Mouse (Mus musculus): ENCODE results near the gene Atp6v1g2. TPM values are rescaled to one million over a fixed set of nuclear protein-coding genes. Genes with fewer than 3 reads are reported as not detected.

The Atp6v1g2 gene
- total RNA-seq, 1 experiment from 2014 or later: 1.6 TPM

DNA sequence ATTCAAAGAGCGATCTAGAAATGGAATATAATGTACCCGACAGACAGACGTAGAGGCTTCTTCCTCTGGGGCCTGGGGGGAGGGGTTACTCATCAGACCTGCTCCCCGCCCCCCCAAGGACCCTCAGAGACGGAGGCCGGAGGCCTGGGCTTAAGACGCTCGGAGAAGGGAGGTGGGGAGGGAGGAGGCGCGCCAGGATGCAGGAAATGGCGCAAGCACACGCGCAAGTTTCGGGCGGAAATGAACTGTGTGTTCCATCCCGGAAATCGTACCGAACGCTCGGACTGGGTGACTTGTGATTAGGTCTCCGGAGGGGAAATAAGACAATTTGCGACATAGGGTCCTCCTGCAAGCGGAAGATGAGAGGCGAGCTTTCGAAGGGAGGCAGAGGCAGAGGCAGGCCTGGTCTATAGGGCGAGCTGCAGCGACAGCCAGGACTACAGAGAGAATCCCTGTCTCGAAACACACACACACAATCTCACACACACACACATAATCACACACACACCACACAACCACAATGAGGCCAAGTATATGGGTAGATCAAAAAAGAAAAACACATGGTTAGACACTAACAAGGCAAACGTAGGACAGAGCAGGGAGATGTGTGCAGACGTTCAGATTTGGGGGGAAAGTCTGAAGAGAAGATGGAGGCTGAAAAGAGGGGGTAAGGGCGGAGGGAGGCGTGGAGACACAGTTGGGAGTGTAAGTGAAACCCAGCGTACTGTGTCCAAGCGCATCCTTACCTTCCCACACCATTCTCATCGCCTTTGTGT lies 2.3 kb downstream of the Atp6v1g2 start, which contains the start of gene Nfkbil1:
Nfkbil1 (minus strand) TSS at position 179 of the 776 bp plus-strand sequence.
- ATAC-seq (replicated peaks; ENCODE audit: low read depth, poor library complexity, severe bottlenecking): peak; percentile 68

- ATAC-seq (replicated peaks; ENCODE audit: low read depth, poor library complexity, severe bottlenecking): peak; percentile 69
Observed at GRCm38 (mm10) chr17:35236390-35236746, 2.9 kb downstream of the Atp6v1g2 start.

DNA sequence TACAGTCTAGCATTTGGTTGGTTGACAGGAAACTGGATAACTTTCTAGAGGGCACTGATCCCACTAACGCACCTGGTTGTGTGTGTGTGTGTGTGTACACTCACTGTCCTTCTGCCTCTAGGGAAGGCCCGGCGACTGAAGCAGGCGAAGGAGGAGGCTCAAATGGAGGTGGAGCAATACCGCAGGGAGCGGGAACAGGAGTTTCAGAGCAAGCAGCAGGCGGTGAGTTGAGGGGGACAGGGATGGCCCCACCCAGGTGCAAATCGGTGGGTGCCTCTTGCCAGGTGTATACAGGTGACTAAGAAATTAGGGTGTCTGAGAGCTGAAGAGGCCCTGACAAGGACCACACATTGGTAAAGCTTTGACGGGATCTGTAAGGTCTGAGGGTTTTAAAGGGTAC lies 3.5 kb downstream of the Atp6v1g2 start:
- ATAC-seq (replicated peaks; ENCODE audit: low read depth, poor library complexity, severe bottlenecking): no peak

- ATAC-seq (replicated peaks; ENCODE audit: low read depth, poor library complexity, severe bottlenecking): no peak
Observed at GRCm38 (mm10) chr17:35237504-35237903, 4.0 kb downstream of the Atp6v1g2 start.

DNA sequence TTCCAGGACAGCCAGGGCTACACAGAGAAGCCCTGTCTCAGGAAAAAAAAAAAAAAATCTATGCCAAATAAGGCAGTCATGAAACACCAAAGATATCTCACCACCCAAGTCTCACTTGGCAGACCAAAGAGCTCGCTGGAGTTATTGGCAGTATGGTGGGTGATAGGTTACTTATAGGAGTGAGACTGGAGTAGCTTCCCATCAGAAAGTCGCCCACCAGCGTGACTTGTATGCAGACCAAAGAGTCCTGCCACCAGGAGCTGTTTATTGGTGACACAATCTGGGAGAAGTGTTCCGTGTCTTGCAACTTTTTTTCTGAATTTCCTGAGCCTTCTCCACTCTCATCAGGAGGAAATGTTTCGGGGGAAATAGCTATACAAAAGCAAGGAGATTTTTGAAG lies 6.2 kb downstream of the Atp6v1g2 start:
- no peak for ATAC-seq (replicated peaks; ENCODE audit: low read depth, poor library complexity, severe bottlenecking)

DNA sequence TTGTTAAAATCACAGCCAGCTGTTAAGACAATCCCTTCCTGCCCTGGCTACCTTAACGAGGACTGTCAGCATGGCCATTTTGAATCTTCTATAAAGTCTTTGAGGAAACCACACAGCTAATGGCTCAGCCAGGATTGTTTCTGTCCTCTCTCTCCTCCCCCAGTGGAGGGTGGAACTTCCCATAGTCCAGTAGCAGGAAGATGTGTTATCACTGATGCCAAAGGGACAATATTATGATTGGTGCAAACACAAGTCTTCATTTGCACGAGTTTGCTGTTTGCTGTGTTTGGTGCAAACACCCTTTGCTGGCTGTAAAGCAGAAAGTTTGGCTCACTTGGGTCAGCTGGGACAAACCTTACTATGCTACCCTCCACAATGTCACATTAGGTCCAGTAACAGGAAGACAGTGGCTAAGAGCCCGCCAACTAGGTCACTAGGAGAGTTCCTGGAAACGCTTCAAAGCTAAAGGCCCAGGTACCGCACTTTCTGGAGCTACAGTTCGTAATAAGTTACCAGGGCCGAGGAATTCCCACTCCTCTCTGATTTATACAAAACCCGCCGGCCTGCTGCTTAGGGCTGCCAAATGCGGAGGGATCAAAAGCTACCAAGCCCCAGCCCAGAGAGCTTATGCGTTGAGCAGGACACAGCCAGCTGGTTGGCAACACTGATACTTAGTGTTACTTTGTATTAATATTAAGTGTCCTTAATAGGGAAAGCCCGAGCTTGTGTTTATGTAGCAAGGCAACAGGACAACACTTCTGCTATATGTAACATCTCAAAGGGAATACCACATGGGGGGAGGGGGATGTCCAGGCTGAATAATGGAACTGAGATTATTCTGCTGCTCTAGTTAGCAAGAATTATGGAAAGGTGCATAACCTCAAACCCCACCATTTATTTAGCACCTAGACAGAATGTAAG lies 7.2 kb downstream of the Atp6v1g2 start:
- ATAC-seq (replicated peaks; ENCODE audit: low read depth, poor library complexity, severe bottlenecking): no peak

GRCm38 (mm10) chr17:35241305-35242014 lies 8.0 kb downstream of the Atp6v1g2 start, which contains the start of gene Ddx39b:
TSS of gene Ddx39b (plus strand) at chr17:35241746.
- peak; percentile 64 for ATAC-seq (replicated peaks; ENCODE audit: low read depth, poor library complexity, severe bottlenecking)

- peak; percentile 50 for ATAC-seq (replicated peaks; ENCODE audit: low read depth, poor library complexity, severe bottlenecking)
Observed at GRCm38 (mm10) chr17:35242015-35242941, 8.8 kb downstream of the Atp6v1g2 start.

GRCm38 (mm10) chr17:35243086-35243485 lies 9.6 kb downstream of the Atp6v1g2 start:
- 0 out of 2 replicates have a peak, but pooled peaks have one; percentile 4 for ATAC-seq (replicated peaks; ENCODE audit: low read depth, poor library complexity, severe bottlenecking)

DNA sequence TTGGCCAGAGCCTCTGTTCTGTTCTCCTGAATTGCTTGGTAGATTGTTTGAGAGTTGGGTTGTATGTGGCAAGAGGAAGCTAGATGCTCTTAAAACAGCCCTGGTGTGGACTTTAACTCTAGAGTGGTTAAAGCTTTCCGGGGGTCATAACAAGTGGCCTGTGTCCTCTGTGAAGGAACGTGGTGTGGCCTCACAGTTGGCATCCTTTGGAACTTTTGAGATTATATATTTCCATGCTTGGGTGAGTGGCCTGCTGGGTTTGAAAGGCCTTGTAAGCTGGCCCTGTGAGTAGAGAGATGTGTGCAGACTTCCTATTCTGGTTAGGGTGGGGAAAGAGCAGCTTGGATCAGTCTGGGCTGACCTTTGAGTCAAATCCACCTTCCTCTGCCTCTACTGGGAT lies 11.5 kb downstream of the Atp6v1g2 start:
- no peak for ATAC-seq (replicated peaks; ENCODE audit: low read depth, poor library complexity, severe bottlenecking)

- no peak for ATAC-seq (replicated peaks; ENCODE audit: low read depth, poor library complexity, severe bottlenecking)
Observed at GRCm38 (mm10) chr17:35245731-35246623, 12.5 kb downstream of the Atp6v1g2 start.

GRCm38 (mm10) chr17:35247144-35247543 lies 13.7 kb downstream of the Atp6v1g2 start:
- ATAC-seq (replicated peaks; ENCODE audit: low read depth, poor library complexity, severe bottlenecking): no peak

- no peak for ATAC-seq (replicated peaks; ENCODE audit: low read depth, poor library complexity, severe bottlenecking)
Observed at GRCm38 (mm10) chr17:35248986-35249385, 15.5 kb downstream of the Atp6v1g2 start.

GRCm38 (mm10) chr17:35249451-35250197 lies 16.2 kb downstream of the Atp6v1g2 start:
- no peak for ATAC-seq (replicated peaks; ENCODE audit: low read depth, poor library complexity, severe bottlenecking)

DNA sequence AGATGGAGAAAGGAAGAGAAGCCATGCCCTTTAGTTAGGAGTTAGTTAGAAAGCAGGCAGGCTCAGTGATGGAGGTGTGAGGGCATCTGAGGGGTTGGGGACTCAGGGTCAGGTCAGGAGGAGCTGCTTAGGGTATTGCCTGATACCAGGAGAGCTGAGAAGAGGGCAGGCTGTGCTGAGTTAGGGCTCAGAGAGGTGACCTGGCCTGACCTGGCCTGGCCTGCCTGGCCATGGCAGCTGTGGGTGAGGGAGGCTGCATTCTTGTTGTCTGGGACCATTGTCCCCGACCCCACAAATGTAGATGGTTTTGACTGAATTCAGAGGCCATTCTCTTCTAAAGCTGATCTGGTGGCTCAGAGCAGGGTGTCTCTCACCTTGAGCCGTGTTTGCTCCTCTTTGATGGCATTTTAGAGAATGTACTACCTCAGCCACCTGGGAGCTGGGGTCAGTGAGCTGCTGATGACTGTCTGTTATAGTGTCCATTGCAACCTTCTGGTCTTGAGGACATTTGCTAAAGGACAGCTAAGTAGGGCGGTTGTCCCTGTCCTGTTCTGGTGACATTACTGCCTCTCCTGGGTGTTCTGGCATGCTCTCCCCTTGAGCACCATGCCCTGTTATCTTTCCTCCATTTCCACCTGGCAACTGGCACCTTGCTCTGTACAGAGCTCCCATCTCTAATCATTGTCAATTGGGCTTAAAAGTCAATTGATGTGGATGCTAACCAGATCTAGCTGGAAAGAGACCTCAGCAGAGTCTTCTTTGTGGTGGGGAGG lies 17.1 kb downstream of the Atp6v1g2 start:
- ATAC-seq (replicated peaks; ENCODE audit: low read depth, poor library complexity, severe bottlenecking): no peak

- no peak for ATAC-seq (replicated peaks; ENCODE audit: low read depth, poor library complexity, severe bottlenecking)
Observed at GRCm38 (mm10) chr17:35251162-35251719, 17.8 kb downstream of the Atp6v1g2 start.

GRCm38 (mm10) chr17:35251981-35252380 lies 18.5 kb downstream of the Atp6v1g2 start:
- no peak for ATAC-seq (replicated peaks; ENCODE audit: low read depth, poor library complexity, severe bottlenecking)
